Mouse (Mus musculus) small intestine, adult 2 months (tissue): ENCODE data around the gene Eya4. TPM values are rescaled to one million over a fixed set of nuclear protein-coding genes. Genes with fewer than 3 reads are reported as not detected.

Experiments used
- H3K27ac ChIP-seq: fragments of 200-500 bp; 2 replicates; pipeline ENCODE4 v1.5.1; 2012; ENCODE audit warnings: low read depth, low read length, control low read depth, inconsistent platforms; ENCODE audit not compliant: insufficient read depth
- H3K27me3 ChIP-seq: fragments of 200-500 bp; 2 replicates; pipeline ENCODE4 v1.6.1; 2012; ENCODE audit warnings: mild to moderate bottlenecking, moderate library complexity, low read length, inconsistent platforms; ENCODE audit not compliant: control insufficient read depth, insufficient read depth
- H3K36me3 ChIP-seq: fragments of 200-500 bp; 2 replicates; pipeline ENCODE4 v1.6.1; 2012; ENCODE audit warnings: mild to moderate bottlenecking, low read length, control low read depth, inconsistent platforms; ENCODE audit not compliant: control insufficient read depth, insufficient read depth
- H3K4me1 ChIP-seq: fragments of 200-500 bp; 2 replicates; pipeline ENCODE4 v1.6.1; 2012; ENCODE audit warnings: low read length, inconsistent platforms, mixed read lengths; ENCODE audit not compliant: control insufficient read depth, insufficient read depth, insufficient read length
- H3K4me3 ChIP-seq: fragments of 200-500 bp; 2 replicates; pipeline ENCODE4 v1.5.1; 2012; ENCODE audit warnings: low read depth, mild to moderate bottlenecking, control low read depth, inconsistent platforms, low read length, moderate library complexity
- CTCF ChIP-seq: fragments of 200-500 bp; IDR thresholded peaks from 2 replicates; pipeline ENCODE4 v1.5.1; 2012; ENCODE audit warnings: low read depth, mild to moderate bottlenecking, control low read depth, inconsistent platforms, low read length, moderate library complexity, mixed read lengths; ENCODE audit not compliant: insufficient replicate concordance, insufficient read length; ENCODE audit errors: extremely low read depth
- POLR2A ChIP-seq: fragments of 200-500 bp; IDR thresholded peaks from 2 replicates; pipeline ENCODE4 v1.6.1; 2012; ENCODE audit warnings: low read depth, mild to moderate bottlenecking, control low read depth, inconsistent platforms, low read length, moderate library complexity
- WGBS: fragments of 180-500 bp; shearing (Covaris S2); methylation state at CpG from one replicate; pipeline ENCODE4 v1.1.7; 2018; 5-methylcytosine and 5-hydroxymethylcytosine counted together
- polyA plus RNA-seq: library from polyadenylated mRNA; depleted of rRNA; stranded (reverse); fragments of >200 nt; gene quantifications from 2 replicates; pipeline ENCODE4 v1.2.3, GENCODE M21; 2012

The Eya4 gene
- polyA plus RNA-seq, 1 experiment: 0.03 TPM

DNA sequence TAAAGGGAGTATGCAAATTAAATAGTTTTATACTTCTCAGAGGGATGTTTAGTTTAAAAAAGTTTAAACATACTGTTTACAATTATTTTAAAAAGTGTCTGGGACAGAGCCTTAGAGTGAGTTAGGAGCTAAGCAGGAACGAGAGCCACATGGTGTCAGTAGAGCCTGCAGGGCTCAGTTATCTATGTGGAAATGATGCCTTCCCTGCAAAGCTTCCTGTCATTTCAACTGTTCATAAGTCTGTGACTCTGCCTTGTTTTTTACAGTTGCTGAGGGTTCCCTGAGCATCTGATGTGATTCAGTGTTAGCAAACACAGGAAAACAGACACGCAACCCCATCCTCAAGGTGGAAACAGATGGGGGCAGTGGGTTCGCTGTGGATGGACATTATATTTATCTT is 235.3 kb downstream of the Eya4 start:
- WGBS: 71% methylated on average over 3 of the region's 3 CpGs
- H3K4me1 ChIP-seq: no peaks in the 10 kb centered on the region

DNA sequence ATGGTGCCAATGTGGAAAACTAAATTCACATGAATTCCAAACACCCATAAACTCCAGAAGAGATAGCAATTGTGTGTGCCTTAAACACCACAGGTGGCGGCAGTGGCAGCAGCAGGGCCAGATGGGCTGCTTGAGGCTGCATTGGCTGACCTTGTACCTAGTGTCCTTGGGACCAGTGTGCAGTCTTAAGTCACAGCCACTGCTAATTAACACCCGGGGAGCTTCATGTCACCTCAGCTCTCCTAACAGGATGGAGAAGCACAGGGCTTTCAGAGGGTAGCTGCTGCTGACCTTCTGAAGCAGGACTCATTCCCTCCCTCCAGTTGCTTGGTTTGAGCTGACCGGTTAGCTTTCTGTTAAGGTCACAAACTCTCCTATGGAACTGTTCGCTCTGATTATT is 242.5 kb downstream of the Eya4 start:
- no peaks in the 10 kb centered on the region for H3K27me3 ChIP-seq
- TF ChIP-seq CTCF (no peak), POLR2A (no peak)
- H3K4me1 ChIP-seq: no peaks in the 10 kb centered on the region
- 57% methylated on average over 4 of the region's 4 CpGs for WGBS
- H3K27ac ChIP-seq: no peak overlapping the region
- H3K4me3 ChIP-seq: no peak overlapping the region
- no peaks in the 10 kb centered on the region for H3K36me3 ChIP-seq

More for the DNA sequence above, 235.3 kb downstream of the Eya4 start:
- no peak overlapping the region for H3K27ac ChIP-seq
- no peaks in the 10 kb centered on the region for H3K36me3 ChIP-seq
- no peak for TF ChIP-seq POLR2A
- TF ChIP-seq CTCF: no peak
- no peaks in the 10 kb centered on the region for H3K27me3 ChIP-seq
- no peak overlapping the region for H3K4me3 ChIP-seq

DNA sequence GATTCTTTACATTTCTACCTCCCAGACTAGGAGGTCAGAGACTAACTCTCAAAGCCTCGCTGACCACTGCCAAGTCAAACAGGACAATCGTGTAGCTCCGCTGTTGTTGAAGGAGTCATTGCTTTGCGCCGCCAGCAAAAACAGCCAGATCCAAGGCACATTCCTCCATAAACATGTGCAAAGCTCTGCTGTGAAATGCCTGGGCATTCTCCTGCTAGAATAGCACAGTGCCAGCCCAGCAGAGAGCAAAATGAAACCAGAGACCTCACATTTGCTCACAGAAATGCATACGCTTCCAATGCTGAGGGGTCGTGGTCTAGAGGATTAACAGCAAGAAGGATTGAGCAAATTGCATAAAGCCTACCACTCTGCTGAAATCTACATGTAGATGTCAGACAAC is 258.1 kb downstream of the Eya4 start:
- no peaks in the 10 kb centered on the region for H3K36me3 ChIP-seq
- TF ChIP-seq CTCF: no peak
- TF ChIP-seq POLR2A: no peak
- H3K4me3 ChIP-seq: no peak overlapping the region
- WGBS: 80% methylated on average over 7 of the region's 7 CpGs
- no peak overlapping the region for H3K27ac ChIP-seq
- no peaks in the 10 kb centered on the region for H3K27me3 ChIP-seq
- H3K4me1 ChIP-seq: no peaks in the 10 kb centered on the region

DNA sequence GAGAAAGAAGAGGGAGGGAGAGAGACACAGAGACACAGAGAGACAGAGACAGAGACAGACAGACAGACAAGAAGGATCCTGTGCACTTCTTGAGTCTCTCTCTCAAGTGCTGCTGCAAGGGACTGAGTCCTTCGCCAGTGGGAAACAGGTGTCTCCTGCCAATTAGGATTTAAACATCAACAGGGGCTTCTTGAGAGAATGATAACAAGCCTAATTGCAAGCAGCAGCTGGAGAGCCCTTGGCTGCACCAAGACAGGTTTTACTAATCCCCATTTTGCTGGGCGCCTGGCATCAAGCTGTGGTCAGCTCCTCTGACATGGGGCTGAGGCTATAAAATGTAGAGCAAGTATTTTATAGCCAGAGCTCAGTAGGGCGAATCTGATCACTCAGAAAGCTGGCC is 259.0 kb downstream of the Eya4 start:
- WGBS: 57% methylated on average over 3 of the region's 3 CpGs
- Histone ChIP-seq H3K4me1 (no peaks in the 10 kb centered on the region), H3K27ac (no peak overlapping the region), H3K27me3 (no peaks in the 10 kb centered on the region), H3K4me3 (no peak overlapping the region), H3K36me3 (no peaks in the 10 kb centered on the region)
- TF ChIP-seq CTCF (no peak), POLR2A (no peak)

DNA sequence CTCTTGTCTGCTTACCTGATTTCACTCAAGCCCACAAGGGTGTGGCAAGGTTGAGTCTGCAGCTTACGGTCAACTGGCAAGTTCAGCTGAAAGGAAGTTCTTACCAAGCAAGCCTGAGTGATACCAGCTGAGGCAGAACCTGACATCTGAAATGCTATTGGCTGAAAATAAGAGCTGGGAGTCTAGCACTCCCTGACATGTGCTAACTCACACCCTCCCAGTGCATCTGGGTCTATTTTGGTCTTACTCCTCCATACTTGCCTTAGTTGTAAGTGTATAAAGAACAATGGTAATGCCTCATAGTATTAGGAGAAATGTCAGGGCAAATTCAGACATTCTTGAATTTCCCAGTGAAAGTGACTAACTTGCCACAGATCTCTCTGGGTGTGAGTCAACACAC is 260.3 kb downstream of the Eya4 start:
- no peak overlapping the region for H3K4me3 ChIP-seq
- no peaks in the 10 kb centered on the region for H3K27me3 ChIP-seq
- 57% methylated on average over 1 of the region's 1 CpGs for WGBS
- no peaks in the 10 kb centered on the region for H3K36me3 ChIP-seq
- TF ChIP-seq CTCF (no peak), POLR2A (no peak)
- no peaks in the 10 kb centered on the region for H3K4me1 ChIP-seq
- H3K27ac ChIP-seq: no peak overlapping the region

DNA sequence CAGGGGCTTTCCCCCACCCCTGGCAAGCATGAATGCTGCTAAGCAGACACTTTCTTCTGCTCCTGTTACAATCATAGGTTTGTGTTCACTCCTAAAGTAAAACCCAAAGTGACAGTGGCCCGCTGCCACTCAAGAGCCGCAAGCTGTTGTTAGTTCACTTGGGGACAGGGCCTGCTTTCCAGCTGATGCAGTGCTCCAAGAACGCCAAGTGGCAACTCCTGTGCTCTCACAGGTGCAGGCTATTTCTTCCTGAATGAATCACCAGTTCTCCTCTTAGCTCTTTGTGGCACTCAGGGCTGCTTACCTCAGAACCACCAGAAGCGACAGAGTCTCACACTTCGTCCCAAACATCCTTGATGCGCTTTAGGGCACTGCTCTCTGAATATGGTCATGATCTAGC is 261.3 kb downstream of the Eya4 start:
- 78% methylated on average over 6 of the region's 6 CpGs for WGBS
- Histone ChIP-seq H3K27ac (no peak overlapping the region), H3K27me3 (no peaks in the 10 kb centered on the region), H3K4me3 (no peak overlapping the region), H3K4me1 (no peaks in the 10 kb centered on the region), H3K36me3 (no peaks in the 10 kb centered on the region)
- no peak for TF ChIP-seq CTCF
- no peak for TF ChIP-seq POLR2A

DNA sequence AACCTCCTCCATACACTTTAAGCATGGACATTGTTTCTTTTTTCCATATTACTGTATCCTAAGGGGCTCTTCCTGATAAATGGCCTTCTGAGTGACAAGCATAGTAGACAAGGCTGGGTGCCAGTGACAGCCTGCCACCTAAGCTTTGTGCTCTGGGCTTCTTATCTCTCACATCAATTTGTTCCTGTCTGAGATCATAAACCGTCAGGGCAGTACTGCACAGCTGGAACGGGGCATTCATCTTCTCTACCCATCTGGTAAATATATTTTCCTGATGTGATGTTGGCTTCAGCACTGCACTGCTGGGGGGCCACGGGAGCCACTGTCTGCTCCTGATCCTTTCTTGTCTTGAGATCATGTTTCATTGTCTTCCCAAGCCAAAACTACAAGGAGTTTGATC is 261.8 kb downstream of the Eya4 start:
- Histone ChIP-seq H3K4me1 (no peaks in the 10 kb centered on the region), H3K36me3 (no peaks in the 10 kb centered on the region), H3K4me3 (no peak overlapping the region), H3K27me3 (no peaks in the 10 kb centered on the region), H3K27ac (no peak overlapping the region)
- 19% methylated on average over 3 of the region's 3 CpGs for WGBS
- TF ChIP-seq CTCF (no peak), POLR2A (no peak)
